Mouse (Mus musculus) CD4-positive, CD25-positive, alpha-beta regulatory T cell, adult 2 months (primary cell): ENCODE measurements around the gene Arid3a.

Experiments
- DNase-seq: peaks from one replicate; pipeline ENCODE4 v3.0.0-alpha.2; 2012; ENCODE audit warnings: low read depth, low spot score

Gene Arid3a

DNA sequence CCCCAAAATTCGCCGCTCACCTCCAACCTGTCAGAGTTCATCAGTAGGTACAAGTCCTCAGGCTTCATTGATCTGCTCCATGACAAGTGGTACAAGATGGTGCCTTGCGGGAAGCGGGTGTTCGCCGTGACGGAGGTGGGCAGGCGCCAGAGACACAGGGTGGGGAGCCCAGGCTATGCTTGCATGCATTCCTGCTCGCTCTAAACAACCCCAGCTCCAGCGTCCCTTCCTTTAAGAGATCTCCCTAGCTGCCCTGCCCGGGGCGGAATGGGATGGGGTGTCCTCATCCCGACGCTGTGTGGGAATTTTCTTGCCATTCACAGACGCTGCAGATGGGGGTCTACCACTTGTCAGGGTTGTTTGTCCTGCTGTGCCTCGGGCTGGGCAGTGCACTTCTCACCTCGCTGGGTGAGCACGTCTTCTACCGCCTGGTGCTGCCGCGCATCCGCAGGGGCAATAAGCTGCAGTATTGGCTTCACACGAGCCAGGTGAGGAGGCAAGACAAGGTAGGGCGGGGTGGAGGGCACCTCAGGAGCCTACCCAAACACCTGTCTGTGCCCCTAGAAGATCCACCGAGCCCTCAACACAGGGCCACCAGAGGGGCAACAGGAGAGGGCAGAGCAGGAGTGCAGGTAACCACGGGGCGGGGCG lies 49.4 kb downstream of the Arid3a start:
- DNase-seq = no peak

DNA sequence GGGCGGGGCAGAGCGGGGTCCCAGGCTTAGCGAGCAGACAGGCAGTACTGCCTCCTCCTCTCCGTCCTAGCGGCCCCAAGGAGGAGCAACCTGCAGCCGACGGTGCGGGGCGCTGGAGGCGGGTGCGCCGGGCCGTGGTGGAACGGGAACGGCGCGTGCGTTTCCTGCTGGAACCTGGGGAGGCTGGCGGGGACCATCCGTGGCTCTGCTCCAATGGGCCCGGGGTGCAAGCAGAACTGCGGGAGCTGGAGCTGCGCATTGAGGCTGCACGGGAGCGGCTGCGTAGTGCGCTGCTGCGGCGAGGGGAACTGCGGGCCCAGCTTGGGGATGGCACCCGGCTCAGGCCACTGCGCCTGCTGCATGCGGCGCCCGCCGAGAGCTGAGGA lies 49.9 kb downstream of the Arid3a start:
- DNase-seq = no peak

DNA sequence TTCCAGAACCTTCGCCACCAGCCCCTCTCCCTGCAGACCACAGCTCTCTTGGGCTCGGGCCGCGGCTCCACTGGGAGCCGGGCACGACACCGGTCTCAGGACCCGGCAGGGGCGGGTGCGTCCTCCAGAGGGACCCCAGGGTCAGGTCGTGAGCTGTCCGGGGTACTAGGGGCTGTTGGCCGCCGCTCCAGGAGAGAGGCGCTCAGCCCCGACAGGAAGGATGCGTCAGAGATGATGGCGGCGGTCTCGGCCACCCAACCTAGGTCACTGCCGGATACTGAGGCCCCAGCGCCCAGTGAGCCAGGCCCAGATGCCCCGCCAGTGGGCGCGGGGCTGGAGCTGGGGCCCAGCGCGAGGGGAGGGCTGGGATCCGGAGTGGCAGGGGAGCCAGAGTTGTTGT lies 50.5 kb downstream of the Arid3a start:
- DNase-seq = no peak

DNA sequence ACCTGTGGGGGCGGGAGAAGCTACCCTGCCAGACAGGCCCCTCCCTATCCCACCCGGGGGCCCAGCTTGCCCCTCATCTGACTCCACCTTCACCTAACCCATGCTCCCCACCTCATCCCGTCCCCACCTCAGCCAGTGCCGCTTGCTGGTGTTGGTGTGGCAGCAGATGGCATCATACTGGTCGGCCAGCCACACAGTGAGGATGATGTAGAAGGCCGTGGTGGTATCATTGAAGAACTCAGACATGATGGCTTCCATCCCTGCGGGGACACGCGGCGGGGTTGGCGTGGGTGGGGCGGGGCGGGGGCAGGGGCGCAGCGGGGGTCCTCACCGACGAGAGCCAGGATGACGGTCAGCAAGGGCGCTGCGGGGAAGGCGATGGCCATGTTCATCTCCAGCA lies 51.2 kb downstream of the Arid3a start:
- no peak for DNase-seq

DNA sequence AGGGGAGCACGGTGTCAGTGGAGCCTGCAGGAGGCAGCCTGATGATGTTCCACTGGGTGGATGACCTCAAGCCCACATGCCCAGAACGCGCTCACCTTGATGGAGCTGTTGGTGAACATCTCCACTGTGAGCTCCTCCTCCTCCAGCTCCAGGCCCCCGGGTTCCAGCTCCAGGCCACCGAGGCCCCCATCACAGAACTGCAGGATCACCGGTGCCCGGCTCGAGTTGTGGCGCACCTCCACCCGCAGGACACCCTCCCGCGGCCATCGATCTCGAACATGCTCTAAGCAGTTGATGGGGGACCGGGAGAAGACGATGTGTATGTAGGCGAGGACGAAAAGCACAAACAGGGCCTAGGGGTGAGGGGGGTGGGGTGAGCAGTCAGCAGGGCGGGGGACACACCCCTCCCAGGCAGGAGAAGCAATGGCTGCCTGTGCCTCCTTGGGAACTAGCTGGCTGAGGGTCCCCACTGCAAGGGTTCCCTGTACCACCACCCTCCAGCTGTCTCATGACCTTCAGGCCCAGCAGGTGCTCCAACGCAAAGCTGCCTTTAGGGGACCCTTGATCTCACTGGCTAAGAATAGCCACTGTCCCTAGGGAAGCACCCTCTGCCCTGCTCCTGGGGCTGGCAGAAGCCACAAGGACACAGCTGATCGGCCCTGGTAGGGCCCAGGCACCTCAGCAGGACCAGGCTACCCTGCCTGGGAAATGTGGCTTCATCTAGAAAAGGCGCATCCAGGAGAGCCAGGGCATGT lies 52.7 kb downstream of the Arid3a start:
- DNase-seq = no peak

DNA sequence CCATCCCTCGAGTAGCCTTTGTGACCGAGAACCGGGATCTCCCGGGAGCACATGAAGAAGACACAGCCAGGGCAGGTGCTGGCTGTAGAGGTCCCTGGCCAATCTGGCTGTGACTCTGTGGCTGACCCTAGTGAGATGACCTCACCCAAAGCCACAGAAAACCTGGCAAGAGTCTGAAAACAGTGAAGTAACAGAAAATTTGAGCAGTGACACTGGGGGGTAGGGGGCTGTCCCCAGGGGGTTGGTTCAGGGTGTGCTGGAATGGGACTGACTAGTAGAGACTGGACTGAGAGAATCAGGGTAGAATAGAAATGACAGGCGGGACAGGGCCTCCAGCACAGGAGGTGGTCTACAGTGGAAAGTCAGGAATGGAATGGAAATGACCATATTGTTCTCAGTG lies 56.4 kb downstream of the Arid3a start:
- peak; percentile 29 for DNase-seq

DNA sequence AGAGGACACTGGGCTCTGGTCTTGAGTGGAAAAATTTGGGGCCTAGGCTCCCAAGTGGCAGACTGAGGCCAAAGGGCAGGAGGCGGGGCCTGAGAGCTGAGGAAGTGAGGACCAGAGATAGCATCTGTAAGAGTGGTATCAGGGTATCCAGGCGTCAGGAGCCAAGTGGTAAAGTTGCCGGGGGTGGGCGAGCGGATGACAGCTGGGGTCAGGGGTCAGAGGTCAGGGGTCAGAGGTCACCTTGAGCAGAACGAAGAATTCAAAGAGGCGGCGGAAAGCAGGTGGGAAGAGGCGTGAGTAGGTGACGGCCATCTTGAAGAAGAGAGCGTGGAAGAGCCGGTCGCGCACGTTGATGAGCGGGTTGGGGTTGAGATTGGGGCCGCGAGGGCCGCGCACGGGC lies 56.8 kb downstream of the Arid3a start:
- DNase-seq = peak; percentile 85

DNA sequence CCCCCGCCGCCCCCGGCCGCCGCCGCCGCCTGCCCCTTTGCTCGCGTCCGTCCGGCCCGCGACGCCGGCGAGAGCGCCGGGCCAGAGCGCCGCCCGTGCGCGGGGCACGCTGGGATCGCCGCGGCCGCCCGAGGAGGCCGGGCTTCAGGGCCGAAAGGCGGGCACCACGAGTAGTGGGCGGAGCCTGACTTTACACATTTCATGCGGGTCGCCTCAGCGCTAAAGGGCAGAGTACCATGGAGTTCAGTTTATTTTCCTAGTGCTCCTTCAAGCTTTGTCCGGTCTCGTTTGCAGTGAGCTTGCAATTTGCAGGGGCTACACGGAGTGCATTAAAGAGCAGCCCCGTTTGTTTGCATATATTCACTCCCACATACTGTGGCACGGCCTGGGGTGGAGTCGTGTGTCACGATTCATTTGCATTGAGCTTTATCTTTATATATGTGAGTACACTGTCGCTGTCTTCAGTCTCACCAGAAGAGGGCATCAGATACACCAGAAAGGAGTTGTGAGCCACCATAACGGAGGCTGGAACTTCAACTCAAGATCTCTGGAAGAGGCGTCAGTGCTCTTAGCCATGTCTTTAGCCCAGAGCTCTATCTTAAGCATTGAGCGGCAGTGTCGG lies 57.5 kb downstream of the Arid3a start, which contains the start of gene Tmem259:
Gene Tmem259, minus strand, starts transcription at position 136 of the 622 bp plus-strand sequence.
- peak; percentile 92 for DNase-seq

DNA sequence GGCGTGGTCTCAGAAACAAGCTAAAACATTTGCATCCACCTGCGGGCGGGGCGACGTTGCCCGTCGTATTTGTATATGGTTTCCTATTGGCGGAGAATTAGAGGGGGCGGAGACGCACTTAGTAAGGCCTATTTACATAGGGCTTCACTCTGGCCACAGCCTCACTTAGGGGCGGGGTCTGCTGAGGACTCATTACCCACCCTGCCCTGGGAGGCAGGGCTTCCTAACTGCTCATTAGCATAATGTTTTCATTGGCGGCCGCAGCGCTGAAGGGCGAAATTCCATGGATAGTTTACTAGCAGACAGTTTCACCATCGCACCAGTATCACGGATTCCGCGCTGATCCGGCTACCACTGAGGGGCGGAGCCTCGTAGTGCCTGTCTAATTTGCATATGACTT lies 58.0 kb downstream of the Arid3a start:
- DNase-seq = peak; percentile 98

DNA sequence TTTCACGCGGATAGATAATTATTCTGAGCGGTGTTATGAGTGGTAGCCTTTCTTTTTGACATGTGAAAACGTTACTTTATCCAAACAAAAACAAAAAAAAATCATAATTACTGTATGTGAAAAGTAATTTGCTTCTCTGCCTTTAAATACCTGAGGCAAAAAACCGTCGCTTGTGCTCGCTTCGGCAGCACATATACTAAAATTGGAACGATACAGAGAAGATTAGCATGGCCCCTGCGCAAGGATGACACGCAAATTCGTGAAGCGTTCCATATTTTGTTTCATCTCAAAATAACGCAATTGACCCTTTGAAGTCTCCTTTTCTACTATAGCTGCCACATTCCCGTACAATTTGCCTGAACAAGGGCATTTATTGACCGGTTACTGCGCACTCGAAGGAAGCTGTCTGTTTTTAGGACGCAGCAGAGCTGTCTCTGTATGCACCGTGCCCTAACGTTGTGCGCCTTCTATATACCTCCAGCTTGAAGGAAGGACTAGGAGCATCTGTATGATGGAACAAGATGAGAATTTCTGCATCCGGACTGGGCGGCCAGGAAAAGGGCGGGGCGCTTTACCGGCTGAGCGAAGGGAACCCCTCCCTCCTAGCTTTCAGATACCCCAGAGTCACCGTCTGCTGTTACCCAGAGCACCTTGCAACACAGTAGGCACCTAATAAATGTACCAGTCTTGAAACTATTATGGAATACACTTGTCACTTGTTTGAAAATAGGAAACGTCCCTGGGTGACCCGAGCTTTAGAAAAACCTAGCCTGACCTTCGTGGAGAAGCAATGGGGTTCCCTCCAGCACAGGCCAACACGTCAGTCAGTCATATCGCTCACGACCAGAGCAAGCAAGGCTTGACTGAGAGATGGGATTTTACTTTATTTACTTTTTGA lies 58.7 kb downstream of the Arid3a start:
- peak; percentile 86 for DNase-seq

DNA sequence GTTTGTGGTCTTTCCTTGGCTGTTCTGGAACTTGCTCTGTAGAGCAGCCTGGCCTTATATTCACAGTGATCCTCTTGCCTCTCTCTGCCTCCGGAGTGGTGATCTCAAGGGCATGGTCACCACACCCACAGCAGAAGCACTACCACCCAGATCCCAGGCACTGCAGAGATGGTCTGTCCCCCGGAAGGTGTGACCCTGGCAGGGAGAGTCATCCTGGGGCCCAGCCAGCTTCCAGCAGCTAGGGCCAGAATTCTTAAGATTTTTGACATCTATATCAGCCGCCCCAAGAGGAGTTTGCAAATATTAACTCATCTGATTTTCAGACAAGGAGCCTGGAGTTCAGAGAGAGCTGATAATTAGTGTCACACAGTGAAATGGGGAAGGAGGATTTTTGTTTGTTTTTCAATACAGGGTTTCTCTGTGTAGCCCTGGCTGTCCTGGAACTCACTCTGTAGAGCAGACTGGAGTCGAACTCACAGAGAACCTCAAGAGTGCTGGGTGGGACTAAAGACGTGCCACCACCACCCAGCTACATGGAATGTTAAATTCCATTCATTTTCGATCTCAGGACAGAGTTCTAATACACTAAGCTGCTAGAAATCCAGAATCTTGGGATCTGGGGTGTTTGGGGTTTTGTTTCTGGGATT lies 59.5 kb downstream of the Arid3a start:
- no peak for DNase-seq

DNA sequence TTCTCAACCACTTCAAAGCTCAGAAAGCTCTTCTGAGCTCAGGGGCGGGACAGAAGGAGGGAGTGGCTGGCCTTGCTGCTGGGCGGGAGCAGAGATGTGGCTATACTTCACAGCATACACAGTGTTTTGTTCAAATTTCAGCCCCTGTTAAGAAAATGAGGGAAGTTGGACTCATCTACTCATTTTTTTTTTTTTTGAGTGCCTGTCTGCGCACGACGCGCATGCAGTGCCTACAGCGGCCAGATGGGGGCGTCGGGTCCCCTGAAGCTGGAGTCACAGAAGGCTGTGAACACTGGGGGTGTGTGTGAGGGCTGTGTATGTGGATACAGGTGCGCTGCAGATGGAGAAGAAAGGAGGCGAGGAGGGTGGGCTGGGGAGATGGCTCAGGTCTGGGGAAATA lies 60.1 kb downstream of the Arid3a start:
- DNase-seq = peak; percentile 96

DNA sequence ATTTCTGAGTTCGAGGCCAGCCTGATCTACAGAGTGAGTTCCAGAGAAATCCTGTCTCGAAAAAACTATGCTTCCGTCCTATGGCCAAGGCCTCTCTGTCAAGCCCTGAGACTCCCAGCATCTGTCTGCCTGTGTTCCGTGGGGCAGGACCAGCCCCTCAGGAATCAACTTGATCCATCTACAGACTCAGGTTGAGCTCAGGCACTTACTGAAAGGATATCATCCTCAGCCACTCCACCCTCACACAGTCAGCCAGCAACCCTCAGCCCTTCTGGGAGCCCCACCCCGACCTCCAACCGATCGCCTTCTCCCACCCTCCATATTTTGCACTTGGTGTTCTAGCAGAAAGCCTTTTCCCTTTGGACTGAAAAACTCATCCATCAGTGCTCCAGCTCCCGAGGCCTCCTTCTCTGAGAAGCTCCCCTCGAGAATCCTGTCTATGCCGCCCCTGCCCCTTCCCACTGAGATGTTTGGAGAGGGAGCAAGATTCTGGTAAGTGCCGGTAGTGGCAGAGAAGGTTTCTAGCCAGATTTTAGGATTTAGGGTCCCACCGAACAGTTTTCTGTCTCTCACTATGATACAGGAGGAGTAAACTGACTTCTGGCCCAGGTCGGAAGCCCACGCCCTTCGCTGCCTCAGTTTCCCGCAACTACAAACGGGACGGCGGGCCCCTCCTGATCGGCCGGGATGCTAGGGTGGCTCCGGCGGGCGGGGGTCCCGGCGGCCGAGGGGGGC lies 61.1 kb downstream of the Arid3a start:
- DNase-seq = peak; percentile 45

DNA sequence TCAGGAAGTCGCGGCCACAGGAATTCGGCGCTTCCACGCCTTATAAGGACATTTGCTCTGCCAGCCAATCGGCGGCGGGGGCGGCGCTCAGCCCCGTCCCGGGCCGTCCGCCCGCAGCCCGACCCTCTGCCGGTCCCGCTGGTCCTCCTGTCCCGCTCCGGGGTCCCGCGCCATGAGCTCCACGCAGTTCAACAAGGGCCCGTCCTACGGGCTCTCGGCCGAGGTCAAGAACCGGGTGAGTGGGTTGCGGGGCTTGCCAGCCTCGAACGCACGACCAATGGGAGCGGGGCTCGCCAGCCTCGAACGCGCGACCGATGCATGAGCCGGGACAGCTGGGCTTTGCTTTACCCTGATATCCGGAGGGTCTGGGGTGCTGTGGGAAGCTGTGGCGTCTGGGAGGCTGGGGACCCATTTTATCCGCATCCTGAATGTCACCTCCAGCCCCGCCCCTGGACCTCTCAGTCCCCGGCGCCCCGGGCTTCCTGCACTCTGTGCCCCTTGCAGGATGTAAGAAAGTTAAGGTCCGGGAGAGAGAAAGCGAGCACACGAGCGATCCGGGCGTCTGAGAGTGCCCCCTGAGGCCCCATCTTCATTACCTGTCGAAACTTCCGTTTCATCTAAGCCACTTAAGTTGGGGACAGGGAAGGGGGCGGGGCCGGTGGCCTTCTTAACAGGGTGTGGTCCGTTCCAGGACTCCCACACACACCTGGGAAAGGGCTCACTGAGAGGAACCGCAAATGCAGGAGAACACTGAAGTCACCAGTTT lies 61.8 kb downstream of the Arid3a start, which contains the start of gene Cnn2:
Gene Cnn2, plus strand, starts transcription at position 79 of the 766 bp plus-strand sequence.
- peak; percentile 72 for DNase-seq

DNA sequence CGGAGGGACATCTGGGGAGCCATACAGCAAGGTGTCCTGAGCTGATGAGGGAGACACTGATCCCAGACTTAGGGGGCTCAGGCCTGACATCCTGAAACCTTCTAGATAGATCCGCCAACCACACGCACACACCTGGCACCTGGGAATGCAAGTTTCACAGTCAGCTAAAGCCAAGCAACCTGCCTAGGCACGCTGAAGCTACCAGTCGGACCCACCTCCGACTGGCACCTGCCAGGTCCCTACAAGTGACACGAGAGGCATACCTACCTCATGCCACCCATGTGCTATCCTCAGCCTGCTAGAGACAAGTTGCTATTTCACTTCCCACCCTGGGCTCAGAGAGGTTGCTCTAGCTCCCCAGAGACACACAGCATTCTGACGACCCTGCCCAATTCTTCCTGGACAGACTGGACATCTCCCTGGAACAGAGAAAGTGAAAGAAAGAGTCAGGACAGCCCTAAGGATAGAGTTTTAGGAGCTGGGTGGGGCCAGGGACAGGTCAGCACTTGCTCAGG lies 62.5 kb downstream of the Arid3a start:
- no peak for DNase-seq

DNA sequence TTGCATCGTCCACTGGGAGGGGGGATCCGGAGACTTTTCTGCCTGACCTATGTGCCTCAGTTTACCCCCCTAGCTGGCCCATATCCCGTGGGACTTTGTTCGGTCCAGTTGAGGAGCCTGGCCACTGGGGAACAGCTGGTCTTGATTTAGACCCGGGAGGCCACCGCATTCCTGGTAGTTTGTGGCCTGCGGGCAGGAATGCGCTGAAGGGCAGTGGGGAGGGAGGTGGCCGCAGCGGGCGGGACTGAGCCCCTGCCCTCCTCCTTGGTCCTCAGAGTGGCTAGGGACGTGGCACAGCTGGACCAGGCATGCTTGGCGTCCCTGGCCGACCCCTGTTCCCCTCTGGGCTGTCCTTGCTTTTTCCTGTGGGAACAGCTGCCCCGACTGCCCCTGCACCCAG lies 63.0 kb downstream of the Arid3a start:
- no peak for DNase-seq

DNA sequence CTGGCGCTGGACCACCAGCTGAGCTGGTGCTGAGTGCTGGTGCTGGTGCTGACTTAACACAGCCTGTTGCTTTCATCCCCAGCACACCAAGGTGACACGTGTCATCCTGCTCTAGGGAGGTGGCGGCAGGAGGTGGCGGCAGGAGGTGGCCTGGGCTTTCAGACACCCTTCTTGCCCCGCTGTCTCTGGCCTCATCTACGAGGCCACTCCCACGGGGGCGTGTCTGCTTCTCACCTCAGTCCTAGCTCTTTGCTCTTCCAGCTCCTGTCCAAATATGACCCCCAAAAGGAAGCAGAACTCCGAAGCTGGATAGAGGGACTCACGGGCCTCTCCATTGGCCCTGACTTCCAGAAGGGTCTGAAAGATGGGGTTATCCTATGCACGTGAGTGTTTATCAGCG lies 64.3 kb downstream of the Arid3a start:
- peak; percentile 41 for DNase-seq

DNA sequence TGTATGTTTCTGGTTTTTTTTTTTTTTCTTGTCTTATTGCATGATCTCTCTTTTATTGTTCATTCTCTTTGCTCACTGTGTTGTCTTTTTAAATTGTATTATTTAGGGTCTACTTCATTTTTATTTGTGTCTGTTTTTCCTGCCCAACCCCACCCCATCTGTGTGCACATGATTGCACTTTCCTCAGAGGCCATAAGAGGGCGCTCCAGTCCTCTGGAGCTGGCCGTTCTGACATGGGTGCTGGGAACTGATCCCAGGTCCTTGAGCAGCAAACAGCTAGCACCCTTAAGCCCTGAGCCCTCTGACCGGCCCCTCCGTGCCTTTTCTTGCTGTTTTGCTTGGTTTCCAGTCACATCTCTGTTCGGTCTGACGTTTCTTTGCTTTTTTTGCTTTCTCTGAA lies 64.7 kb downstream of the Arid3a start:
- DNase-seq = peak; percentile 49

DNA sequence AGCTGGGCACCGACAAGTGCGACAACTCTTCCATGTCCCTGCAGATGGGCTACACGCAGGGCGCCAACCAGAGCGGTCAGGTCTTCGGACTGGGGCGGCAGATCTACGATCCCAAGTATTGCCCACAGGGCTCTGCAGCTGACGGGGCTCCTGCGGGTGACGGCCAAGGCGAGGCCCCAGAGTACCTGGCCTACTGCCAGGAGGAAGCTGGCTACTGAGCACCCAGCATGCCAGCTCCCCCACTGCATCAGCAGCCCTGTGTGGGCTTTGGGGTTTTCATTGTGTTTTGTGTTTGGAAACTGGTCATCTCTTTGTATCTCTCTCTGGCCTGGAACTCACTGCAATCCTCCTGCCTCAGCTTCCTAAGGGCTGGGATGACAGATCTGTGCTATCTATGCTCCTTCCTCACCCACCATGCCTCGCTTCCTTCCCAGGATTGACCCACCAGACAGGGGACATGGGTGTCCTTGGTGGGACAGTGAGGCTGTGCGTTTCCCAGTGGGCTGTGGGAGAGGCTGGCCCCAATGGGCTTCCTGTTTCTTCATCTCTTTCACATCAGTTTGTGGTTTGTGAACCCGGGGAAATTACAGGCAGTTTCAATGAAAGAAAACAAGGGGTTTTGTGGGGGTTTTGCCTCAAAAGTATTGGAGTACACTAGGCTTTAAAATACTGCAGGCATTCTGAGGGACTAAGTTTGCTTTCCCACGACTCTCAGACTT lies 67.7 kb downstream of the Arid3a start:
- DNase-seq = peak; percentile 74
